Mouse (Mus musculus): ENCODE results near the gene Rgs7bp. TPM values are rescaled to one million over a fixed set of nuclear protein-coding genes. Genes with fewer than 3 reads are reported as not detected.
A peak's percentile ranks its signal among the peaks of the same experiment; 100 is the strongest.

The Rgs7bp gene
- total and polyA plus RNA-seq, 3 experiments = not detected

DNA sequence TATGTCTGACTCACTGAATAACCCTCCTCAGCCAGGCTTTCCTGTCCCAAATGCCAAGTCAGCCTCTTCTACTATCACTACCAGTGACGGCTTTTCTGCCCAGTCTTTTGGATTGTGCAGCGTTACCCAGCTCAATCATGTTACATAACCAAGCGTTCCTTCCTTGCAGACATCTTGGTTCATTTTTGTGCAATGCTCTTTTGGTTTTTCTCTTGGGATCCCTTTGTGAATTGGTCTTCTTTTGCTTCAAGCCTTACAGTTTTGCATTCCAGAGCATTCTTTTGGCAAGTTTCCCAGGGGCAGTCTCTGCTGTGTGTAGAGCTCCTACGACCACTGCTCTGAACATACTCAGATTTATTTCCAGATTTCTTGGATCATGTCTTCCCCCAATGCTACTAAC lies 95.0 kb downstream of the Rgs7bp start:
- H3K9me3 ChIP-seq (replicated peaks; ENCODE audit: insufficient read depth, low read length) = no peaks in the 10 kb centered on the region
- no peaks in the 10 kb centered on the region for H3K36me3 ChIP-seq (ENCODE audit: control insufficient read depth in 1 of 2, insufficient read depth in 2 of 2, low read length in 2 of 2)
- no peak overlapping the region for H3K27ac ChIP-seq (ENCODE audit: control insufficient read depth, low read depth, low read length)
- peaks cover 0 to 1% of the 10 kb centered on the region in 2 experiments; a peak in 1 of 4 replicates for H3K27me3 ChIP-seq (ENCODE audit: control insufficient read depth in 1 of 2, insufficient read depth in 2 of 2, low read length in 2 of 2)
- TF ChIP-seq CHD1 (IDR thresholded peaks at IDR 0.05; ENCODE audit: low read depth, low read length) (no peak), RCOR1 (IDR thresholded peaks at IDR 0.05; ENCODE audit: low read depth, low read length) (no peak), MYB (IDR thresholded peaks at IDR 0.05; ENCODE audit: low read depth, low read length) (no peak), ZMIZ1 (IDR thresholded peaks at IDR 0.05; ENCODE audit: low read depth, low read length) (no peak), MEF2A (IDR thresholded peaks at IDR 0.05; ENCODE audit: extremely low read depth, insufficient replicate concordance, low read depth, low read length, poor library complexity, severe bottlenecking) (no peak), NELFE (IDR thresholded peaks at IDR 0.05; ENCODE audit: low read depth, low read length) (no peak), ZKSCAN1 (IDR thresholded peaks at IDR 0.05; ENCODE audit: low read depth, low read length) (no peak)
- H3K4me1 ChIP-seq (ENCODE audit: control insufficient read depth in 1 of 2, insufficient read depth in 2 of 2, low read length in 2 of 2) = no peaks in the 10 kb centered on the region
- H3K4me3 ChIP-seq (ENCODE audit: control insufficient read depth in 1 of 2, insufficient read depth in 1 of 2, low read depth in 2 of 2, low read length in 2 of 2) = no peak overlapping the region
- no peak overlapping the region for H3K9ac ChIP-seq (ENCODE audit: control insufficient read depth, low read depth, low read length, poor library complexity, severe bottlenecking)
- DNase-seq (ENCODE audit: low read depth, low spot score) = no peak
- no peaks in the 10 kb centered on the region for H3K79me2 ChIP-seq (ENCODE audit: control insufficient read depth, insufficient read depth, low read length, poor library complexity)

DNA sequence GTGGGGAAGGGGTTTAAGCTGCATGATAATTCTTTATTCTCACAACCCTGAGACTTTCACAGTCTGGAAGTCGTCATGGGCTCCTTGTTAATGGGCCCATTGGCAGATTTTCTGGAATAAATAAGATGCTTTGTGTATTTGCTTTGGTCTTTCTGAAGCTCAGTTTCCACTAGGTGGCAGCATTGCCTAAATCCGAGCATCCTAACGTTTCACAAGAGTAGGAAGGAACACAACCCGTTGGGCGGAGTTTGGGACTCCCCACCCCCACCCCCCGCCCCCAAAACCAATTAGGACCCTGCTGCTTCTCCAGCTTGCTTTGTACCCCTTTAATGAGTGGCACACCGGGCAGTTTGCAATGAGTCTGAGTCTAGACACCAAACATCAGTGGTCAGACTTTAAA lies 106.8 kb downstream of the Rgs7bp start:
- H3K4me3 ChIP-seq (ENCODE audit: control insufficient read depth in 1 of 2, insufficient read depth in 1 of 2, low read depth in 2 of 2, low read length in 2 of 2) = no peak overlapping the region; a peak in 1 of 4 replicates
- H3K27me3 ChIP-seq (ENCODE audit: control insufficient read depth in 1 of 2, insufficient read depth in 2 of 2, low read length in 2 of 2) = peaks cover 0 to 1% of the 10 kb centered on the region in 2 experiments; a peak in 2 of 4 replicates
- no peak overlapping the region for H3K9ac ChIP-seq (ENCODE audit: control insufficient read depth, low read depth, low read length, poor library complexity, severe bottlenecking)
- no peaks in the 10 kb centered on the region for H3K79me2 ChIP-seq (ENCODE audit: control insufficient read depth, insufficient read depth, low read length, poor library complexity)
- no peak overlapping the region for H3K27ac ChIP-seq (ENCODE audit: control insufficient read depth, low read depth, low read length)
- no peaks in the 10 kb centered on the region for H3K36me3 ChIP-seq (ENCODE audit: control insufficient read depth in 1 of 2, insufficient read depth in 2 of 2, low read length in 2 of 2)
- peak; percentile 89 for DNase-seq (ENCODE audit: low read depth, low spot score)
- H3K9me3 ChIP-seq (replicated peaks; ENCODE audit: insufficient read depth, low read length) = no peaks in the 10 kb centered on the region
- TF ChIP-seq RAD21 (IDR thresholded peaks at IDR 0.05; ENCODE audit: low read depth, low read length) = peak; percentile 90
- TF ChIP-seq POLR2AphosphoS2 (IDR thresholded peaks at IDR 0.05; ENCODE audit: low read length) = no peak
- peak; percentile 90 for TF ChIP-seq SMC3 (IDR thresholded peaks at IDR 0.05; ENCODE audit: low read depth, low read length)
- TF ChIP-seq CTCF (IDR thresholded peaks at IDR 0.05 in 2 of 3, conservative IDR thresholded peaks at IDR 0.05 in 1 of 3; ENCODE audit: control insufficient read depth in 1 of 3, insufficient read depth in 1 of 3, low read depth in 2 of 3, low read length in 3 of 3, poor library complexity in 1 of 3, severe bottlenecking in 1 of 3) = peak; percentile 60 to 81 (median 70)
- no peak for TF ChIP-seq SIN3A (IDR thresholded peaks at IDR 0.05; ENCODE audit: low read length)
- no peak for TF ChIP-seq E2F4 (IDR thresholded peaks at IDR 0.05; ENCODE audit: borderline replicate concordance, low read depth, low read length)
- TF ChIP-seq ZC3H11A (IDR thresholded peaks at IDR 0.05; ENCODE audit: low read depth, low read length) = peak; percentile 79
- H3K4me1 ChIP-seq (ENCODE audit: control insufficient read depth in 1 of 2, insufficient read depth in 2 of 2, low read length in 2 of 2) = no peaks in the 10 kb centered on the region

DNA sequence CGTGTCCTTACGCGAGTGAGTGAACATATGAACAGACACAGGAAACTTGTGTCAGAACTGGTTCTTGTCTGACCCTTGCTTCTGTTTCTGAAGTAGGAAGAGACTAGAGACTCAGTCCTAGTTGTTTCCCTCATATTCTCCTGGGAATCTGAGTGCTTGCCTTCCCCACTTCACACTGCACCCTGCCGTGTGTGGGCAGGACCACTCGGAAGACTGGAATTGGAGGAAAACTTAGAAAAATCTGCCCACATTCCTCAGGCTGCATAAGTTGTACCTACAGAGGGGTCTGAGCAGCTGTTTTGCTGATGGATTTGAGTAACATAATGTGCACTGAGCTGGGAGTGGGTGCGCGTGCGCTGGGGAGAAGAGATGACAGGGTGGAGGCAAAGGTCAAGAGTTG lies 114.2 kb downstream of the Rgs7bp start:
- no peak overlapping the region for H3K9ac ChIP-seq (ENCODE audit: control insufficient read depth, low read depth, low read length, poor library complexity, severe bottlenecking)
- no peaks in the 10 kb centered on the region for H3K9me3 ChIP-seq (replicated peaks; ENCODE audit: insufficient read depth, low read length)
- H3K27ac ChIP-seq (ENCODE audit: control insufficient read depth, low read depth, low read length) = no peak overlapping the region
- H3K4me3 ChIP-seq (ENCODE audit: control insufficient read depth in 1 of 2, insufficient read depth in 1 of 2, low read depth in 2 of 2, low read length in 2 of 2) = no peak overlapping the region
- H3K27me3 ChIP-seq (ENCODE audit: control insufficient read depth in 1 of 2, insufficient read depth in 2 of 2, low read length in 2 of 2) = peaks cover 0 to 1% of the 10 kb centered on the region in 2 experiments; a peak in 2 of 4 replicates
- no peak for DNase-seq (ENCODE audit: low read depth, low spot score)
- TF ChIP-seq ZC3H11A (IDR thresholded peaks at IDR 0.05; ENCODE audit: low read depth, low read length) (no peak), TBP (IDR thresholded peaks at IDR 0.05; ENCODE audit: low read depth, low read length) (no peak), MEF2A (IDR thresholded peaks at IDR 0.05; ENCODE audit: extremely low read depth, insufficient replicate concordance, low read depth, low read length, poor library complexity, severe bottlenecking) (no peak), NRF1 (IDR thresholded peaks at IDR 0.05; ENCODE audit: insufficient read depth, low read depth, low read length, poor library complexity, severe bottlenecking) (no peak), RCOR1 (IDR thresholded peaks at IDR 0.05; ENCODE audit: low read depth, low read length) (no peak), MYB (IDR thresholded peaks at IDR 0.05; ENCODE audit: low read depth, low read length) (no peak), ELF1 (IDR thresholded peaks at IDR 0.05; ENCODE audit: low read depth, low read length) (no peak), RAD21 (IDR thresholded peaks at IDR 0.05; ENCODE audit: low read depth, low read length) (no peak), GABPA (IDR thresholded peaks at IDR 0.05; ENCODE audit: low read depth, low read length) (no peak), UBTF (IDR thresholded peaks at IDR 0.05; ENCODE audit: borderline replicate concordance, insufficient read depth, low read depth, low read length) (no peak), ETS1 (IDR thresholded peaks at IDR 0.05; ENCODE audit: low read depth, low read length) (no peak), POLR2AphosphoS5 (IDR thresholded peaks at IDR 0.05; ENCODE audit: borderline replicate concordance, low read depth, low read length) (no peak), SMC3 (IDR thresholded peaks at IDR 0.05; ENCODE audit: low read depth, low read length) (no peak)
- H3K36me3 ChIP-seq (ENCODE audit: control insufficient read depth in 1 of 2, insufficient read depth in 2 of 2, low read length in 2 of 2) = peaks cover 0 to 4% of the 10 kb centered on the region in 2 experiments; a peak in 2 of 4 replicates
- no peaks in the 10 kb centered on the region for H3K79me2 ChIP-seq (ENCODE audit: control insufficient read depth, insufficient read depth, low read length, poor library complexity)
- no peaks in the 10 kb centered on the region for H3K4me1 ChIP-seq (ENCODE audit: control insufficient read depth in 1 of 2, insufficient read depth in 2 of 2, low read length in 2 of 2)

All from MEL (cell line).